27 mouse cellular contexts compared by ENCODE assay signal in genomic region chr3:81009245-81009644, GRCm38 (mm10). TPM values are rescaled to one million over a fixed set of nuclear protein-coding genes. Genes with fewer than 3 reads are reported as not detected.
"Had no signal": no experiment of that assay in that cellular context is flagged by ENCODE, and none has a peak within 500 bp of the region (broad histone marks: within the 10 kb centered on the region; RNA-seq: fewer than 3 reads in every experiment).

No protein-coding gene starts in this region.

- H3K4me1 ChIP-seq: heart, embryonic 13.5 days; heart, embryonic 15.5 days; hindbrain, embryonic 13.5 days; hindbrain, embryonic 15.5 days; kidney, embryonic 15.5 days; limb, embryonic 13.5 days; limb, embryonic 15.5 days; liver, embryonic 12.5 days had no signal

- H3K36me3 ChIP-seq: heart, embryonic 13.5 days; heart, embryonic 15.5 days; hindbrain, embryonic 13.5 days; hindbrain, embryonic 15.5 days; kidney, embryonic 15.5 days; limb, embryonic 13.5 days; limb, embryonic 15.5 days; liver, embryonic 12.5 days had no signal

- ATAC-seq: hindbrain, postnatal 0 days; liver, embryonic 12.5 days had no signal

- H3K27ac ChIP-seq: heart, adult 2 months; heart, embryonic 13.5 days; heart, embryonic 15.5 days; hindbrain, embryonic 13.5 days; hindbrain, embryonic 15.5 days; hindbrain, postnatal 0 days; kidney, embryonic 15.5 days; kidney, postnatal 0 days; limb, embryonic 13.5 days; limb, embryonic 15.5 days; liver, embryonic 12.5 days; liver, embryonic 14.5 days had no signal

- H3K27me3 ChIP-seq: heart, embryonic 13.5 days; heart, embryonic 15.5 days; hindbrain, embryonic 13.5 days; hindbrain, embryonic 15.5 days; kidney, embryonic 15.5 days; limb, embryonic 13.5 days; limb, embryonic 15.5 days; liver, embryonic 12.5 days had no signal

- H3K4me2 ChIP-seq: heart, embryonic 11.5 days; heart, embryonic 13.5 days; heart, embryonic 15.5 days; hindbrain, embryonic 13.5 days; hindbrain, embryonic 15.5 days; kidney, embryonic 15.5 days; limb, embryonic 13.5 days; limb, embryonic 15.5 days; liver, embryonic 12.5 days had no signal

- H3K4me3 ChIP-seq: heart, adult 2 months; heart, embryonic 13.5 days; heart, embryonic 15.5 days; hindbrain, embryonic 13.5 days; hindbrain, embryonic 15.5 days; kidney, embryonic 15.5 days; limb, embryonic 13.5 days; limb, embryonic 15.5 days; liver, embryonic 12.5 days had no signal

- H3K9ac ChIP-seq: heart, embryonic 13.5 days; heart, embryonic 15.5 days; hindbrain, embryonic 13.5 days; hindbrain, embryonic 15.5 days; kidney, embryonic 15.5 days; limb, embryonic 13.5 days; limb, embryonic 15.5 days; liver, embryonic 12.5 days; liver, embryonic 14.5 days had no signal

- DNase-seq: gastrocnemius, postnatal 14 days; gastrocnemius, postnatal 36 days; heart, adult 11 months; heart, adult 2 months; heart, postnatal 14 days; heart, postnatal 36 days; kidney, adult 11 months; kidney, adult 2 months; kidney, adult 9 months; kidney, postnatal 14 days; kidney, postnatal 36 days; layer of hippocampus, adult 9-11 months; layer of hippocampus, postnatal 36 days; left cerebral cortex, postnatal 4 days had no signal

- H3K9me3 ChIP-seq: heart, embryonic 13.5 days; heart, embryonic 15.5 days; hindbrain, embryonic 13.5 days; hindbrain, embryonic 15.5 days; kidney, embryonic 15.5 days; limb, embryonic 13.5 days; limb, embryonic 15.5 days; liver, embryonic 12.5 days had no signal

RNA-seq across cellular contexts. Expression of gene Pdgfc, which starts 27.0 kb away (rescaled TPM):
- total RNA-seq: hematopoietic stem cell, adult 5-6 weeks had no signal
